Mouse (Mus musculus): ENCODE measurements around the gene Cabp2. TPM values are rescaled to one million over a fixed set of nuclear protein-coding genes. Genes with fewer than 3 reads are reported as not detected.
A peak's percentile ranks its signal among the peaks of the same experiment; 100 is the strongest.
"Not testable (repeated sequence)": the region's sequence is repeated elsewhere in the genome, so short reads cannot be mapped to it uniquely, and the experiment has no call there.

Cabp2 gene
- polyA plus RNA-seq, 1 experiment from 2014 or later: not detected

- 92% methylated on average over 2 of the region's 2 CpGs for WGBS
- Histone ChIP-seq H3K4me3 (ENCODE audit: low read depth, low read length) (peak overlapping the region; percentile 34; the same call in 1 of the 2 replicates), H3K9ac (ENCODE audit: low read depth, low read length) (no peak overlapping the region), H3K27ac (ENCODE audit: low read depth, low read length) (no peak overlapping the region), H3K27me3 (replicated peaks; ENCODE audit: control insufficient read depth, insufficient read depth, low read length) (no peaks in the 10 kb centered on the region), H3K9me3 (ENCODE audit: control insufficient read depth) (no peaks in the 10 kb centered on the region), H3K4me2 (replicated peaks; ENCODE audit: low read depth) (peak overlapping the region; percentile 53; the same call in 1 of the 2 replicates), H3K36me3 (ENCODE audit: control insufficient read depth, insufficient read depth) (peaks cover 28% of the 10 kb centered on the region), H3K4me1 (replicated peaks; ENCODE audit: control insufficient read depth, insufficient read depth, low read length) (peaks cover 6% of the 10 kb centered on the region; the same call in 1 of the 2 replicates)
- TF ChIP-seq CTCF (IDR thresholded peaks at IDR 0.05; ENCODE audit: low read depth): no peak
- no peak for ATAC-seq
Observed at GRCm38 (mm10) chr19:4120496-4120895, 39.1 kb downstream of the Cabp2 start.

- H3K27ac ChIP-seq (ENCODE audit: low read depth, low read length): peak overlapping the region; percentile 43
- H3K36me3 ChIP-seq (ENCODE audit: control insufficient read depth, insufficient read depth): peaks cover 21% of the 10 kb centered on the region
- WGBS: 2% methylated on average over 38 of the region's 38 CpGs
- peak overlapping the region; percentile 34 for H3K4me3 ChIP-seq (ENCODE audit: low read depth, low read length)
- no peaks in the 10 kb centered on the region for H3K27me3 ChIP-seq (replicated peaks; ENCODE audit: control insufficient read depth, insufficient read depth, low read length)
- ATAC-seq: peak; percentile 74
- TF ChIP-seq CTCF (IDR thresholded peaks at IDR 0.05; ENCODE audit: low read depth): no peak
- H3K4me1 ChIP-seq (replicated peaks; ENCODE audit: control insufficient read depth, insufficient read depth, low read length): peaks cover 6% of the 10 kb centered on the region; the same call in 1 of the 2 replicates
- peak overlapping the region; percentile 43; the same call in 1 of the 2 replicates for H3K9ac ChIP-seq (ENCODE audit: low read depth, low read length)
- H3K4me2 ChIP-seq (replicated peaks; ENCODE audit: low read depth): peak overlapping the region; percentile 53
- no peaks in the 10 kb centered on the region for H3K9me3 ChIP-seq (ENCODE audit: control insufficient read depth)
Observed at GRCm38 (mm10) chr19:4121097-4121805, 39.9 kb downstream of the Cabp2 start.

- WGBS: 58% methylated on average over 6 of the region's 6 CpGs
- ATAC-seq; H3K4me3 ChIP-seq (ENCODE audit: low read depth, low read length); H3K9me3 ChIP-seq (ENCODE audit: control insufficient read depth); H3K27ac ChIP-seq (ENCODE audit: low read depth, low read length); H3K4me1 ChIP-seq (replicated peaks; ENCODE audit: control insufficient read depth, insufficient read depth, low read length); H3K27me3 ChIP-seq (replicated peaks; ENCODE audit: control insufficient read depth, insufficient read depth, low read length); H3K9ac ChIP-seq (ENCODE audit: low read depth, low read length): not testable (repeated sequence)
- Histone ChIP-seq H3K4me2 (replicated peaks; ENCODE audit: low read depth) (peak overlapping the region; percentile 53; the same call in 1 of the 2 replicates), H3K36me3 (ENCODE audit: control insufficient read depth, insufficient read depth) (peaks cover 18% of the 10 kb centered on the region)
Observed at GRCm38 (mm10) chr19:4121896-4122295, 40.5 kb downstream of the Cabp2 start.

GRCm38 (mm10) chr19:4122411-4123370 lies 41.3 kb downstream of the Cabp2 start:
- Histone ChIP-seq H3K36me3 (ENCODE audit: control insufficient read depth, insufficient read depth) (peaks cover 10% of the 10 kb centered on the region; the same call in 1 of the 2 replicates), H3K4me3 (ENCODE audit: low read depth, low read length) (no peak overlapping the region), H3K27me3 (replicated peaks; ENCODE audit: control insufficient read depth, insufficient read depth, low read length) (no peaks in the 10 kb centered on the region), H3K27ac (ENCODE audit: low read depth, low read length) (no peak overlapping the region), H3K4me1 (replicated peaks; ENCODE audit: control insufficient read depth, insufficient read depth, low read length) (peaks cover 8% of the 10 kb centered on the region; the same call in 1 of the 2 replicates), H3K4me2 (replicated peaks; ENCODE audit: low read depth) (no peak overlapping the region), H3K9me3 (ENCODE audit: control insufficient read depth) (no peaks in the 10 kb centered on the region), H3K9ac (ENCODE audit: low read depth, low read length) (no peak overlapping the region)
- no peak for ATAC-seq
- WGBS: 72% methylated on average over 7 of the region's 7 CpGs
- TF ChIP-seq CTCF (IDR thresholded peaks at IDR 0.05; ENCODE audit: low read depth): 0 out of 2 replicates have a peak, but pooled peaks have one; percentile 17

GRCm38 (mm10) chr19:4124432-4124831 lies 43.1 kb downstream of the Cabp2 start:
- WGBS: 64% methylated on average over 4 of the region's 4 CpGs
- TF ChIP-seq CTCF (IDR thresholded peaks at IDR 0.05; ENCODE audit: low read depth): no peak

GRCm38 (mm10) chr19:4125268-4125667 lies 43.9 kb downstream of the Cabp2 start:
- H3K4me1 ChIP-seq (replicated peaks; ENCODE audit: control insufficient read depth, insufficient read depth, low read length); H3K27me3 ChIP-seq (replicated peaks; ENCODE audit: control insufficient read depth, insufficient read depth, low read length): not testable (repeated sequence)

More at GRCm38 (mm10) chr19:4124432-4124831, 43.1 kb downstream of the Cabp2 start:
- H3K36me3 ChIP-seq (ENCODE audit: control insufficient read depth, insufficient read depth): peaks cover 10% of the 10 kb centered on the region
- no peak overlapping the region for H3K4me2 ChIP-seq (replicated peaks; ENCODE audit: low read depth)
- no peak for ATAC-seq
- H3K4me3 ChIP-seq (ENCODE audit: low read depth, low read length): no peak overlapping the region
- H3K27me3 ChIP-seq (replicated peaks; ENCODE audit: control insufficient read depth, insufficient read depth, low read length): no peaks in the 10 kb centered on the region
- H3K9me3 ChIP-seq (ENCODE audit: control insufficient read depth): no peaks in the 10 kb centered on the region
- H3K4me1 ChIP-seq (replicated peaks; ENCODE audit: control insufficient read depth, insufficient read depth, low read length): peaks cover 8% of the 10 kb centered on the region; the same call in 1 of the 2 replicates
- H3K27ac ChIP-seq (ENCODE audit: low read depth, low read length): no peak overlapping the region
- H3K9ac ChIP-seq (ENCODE audit: low read depth, low read length): no peak overlapping the region

More at GRCm38 (mm10) chr19:4125268-4125667, 43.9 kb downstream of the Cabp2 start:
- Histone ChIP-seq H3K4me2 (replicated peaks; ENCODE audit: low read depth) (peak overlapping the region; percentile 76), H3K4me3 (ENCODE audit: low read depth, low read length) (peak overlapping the region; percentile 87), H3K36me3 (ENCODE audit: control insufficient read depth, insufficient read depth) (peaks cover 18% of the 10 kb centered on the region), H3K9ac (ENCODE audit: low read depth, low read length) (peak overlapping the region; percentile 83)
- not testable (repeated sequence) for H3K27ac ChIP-seq (ENCODE audit: low read depth, low read length); H3K9me3 ChIP-seq (ENCODE audit: control insufficient read depth)
- peak; percentile 27; the same call in 1 of the 2 replicates for ATAC-seq
- 20% methylated on average over 4 of the region's 4 CpGs for WGBS

Measured in intestine, postnatal 0 days (tissue).